Mouse (Mus musculus): ENCODE results near the gene H6pd. TPM values are rescaled to one million over a fixed set of nuclear protein-coding genes. Genes with fewer than 3 reads are reported as not detected.

H6pd gene
- polyA plus RNA-seq, 1 experiment from 2014 or later = 2.0 TPM

DNA sequence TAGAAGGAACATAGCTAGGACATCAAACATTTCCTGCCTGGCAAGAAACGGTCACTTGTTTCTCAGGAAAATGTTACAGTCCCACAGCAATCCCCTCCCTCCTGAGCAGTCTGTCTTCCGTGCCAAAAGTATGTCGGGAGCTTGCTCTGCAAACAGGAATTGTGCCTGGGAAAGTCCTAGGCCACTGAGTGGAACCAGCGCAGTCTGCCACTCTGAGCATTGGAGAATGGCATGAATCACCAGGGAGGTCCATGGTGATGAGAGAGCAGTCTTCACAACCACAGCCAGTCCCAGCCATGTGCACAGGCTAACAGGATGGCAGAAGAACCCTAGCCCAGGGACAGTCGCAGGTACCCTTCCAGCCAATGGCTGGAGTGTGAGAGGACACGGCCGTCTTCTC, 12.4 kb downstream of the H6pd start:
- Histone ChIP-seq H3K9me3 (ENCODE audit: control insufficient read depth, low read length) (no peaks in the 10 kb centered on the region), H3K36me3 (ENCODE audit: control insufficient read depth, insufficient read depth, low read length) (no peaks in the 10 kb centered on the region), H3K27me3 (ENCODE audit: control insufficient read depth, insufficient read depth, low read length) (no peaks in the 10 kb centered on the region), H3K27ac (ENCODE audit: low read depth, low read length) (no peak overlapping the region), H3K4me3 (ENCODE audit: low read depth, low read length) (no peak overlapping the region), H3K9ac (replicated peaks; ENCODE audit: low read depth, low read length) (no peak overlapping the region), H3K4me2 (ENCODE audit: low read depth, low read length) (no peak overlapping the region), H3K4me1 (ENCODE audit: control insufficient read depth, insufficient read depth, low read length) (no peaks in the 10 kb centered on the region)
- WGBS = 80% methylated on average over 7 of the region's 7 CpGs
- ATAC-seq (ENCODE audit: low read depth) = no peak

- H3K9me3 ChIP-seq (ENCODE audit: control insufficient read depth, low read length) = no peaks in the 10 kb centered on the region
- H3K9ac ChIP-seq (replicated peaks; ENCODE audit: low read depth, low read length) = no peak overlapping the region
- no peak overlapping the region for H3K27ac ChIP-seq (ENCODE audit: low read depth, low read length)
- H3K4me3 ChIP-seq (ENCODE audit: low read depth, low read length) = no peak overlapping the region
- peaks cover 5% of the 10 kb centered on the region for H3K4me1 ChIP-seq (ENCODE audit: control insufficient read depth, insufficient read depth, low read length)
- ATAC-seq (ENCODE audit: low read depth) = no peak
- no peak overlapping the region for H3K4me2 ChIP-seq (ENCODE audit: low read depth, low read length)
- H3K36me3 ChIP-seq (ENCODE audit: control insufficient read depth, insufficient read depth, low read length) = no peaks in the 10 kb centered on the region
- H3K27me3 ChIP-seq (ENCODE audit: control insufficient read depth, insufficient read depth, low read length) = no peaks in the 10 kb centered on the region
- 89% methylated on average over 7 of the region's 7 CpGs for WGBS
Measured at GRCm38 (mm10) chr4:149995911-149996310, 12.9 kb downstream of the H6pd start.

DNA sequence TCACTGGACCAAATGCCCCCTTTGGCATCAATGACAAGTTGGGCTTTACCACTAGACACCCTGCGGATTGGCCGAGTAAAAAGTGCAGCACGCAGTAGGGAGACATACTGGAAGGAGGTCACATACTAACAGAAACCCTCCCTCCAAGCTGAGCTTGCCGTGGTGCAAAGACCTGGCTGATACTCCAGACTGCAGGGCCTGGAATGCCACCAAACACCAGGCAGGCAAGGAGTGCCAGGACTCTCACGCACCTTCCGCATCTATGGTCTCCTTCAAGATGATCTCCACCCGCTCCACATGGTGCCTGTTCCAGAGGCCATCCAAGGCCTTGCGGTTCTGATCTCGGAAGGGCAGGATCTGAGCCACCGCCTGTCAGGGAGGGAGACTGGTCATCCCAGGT, 14.6 kb downstream of the H6pd start:
- H3K36me3 ChIP-seq (ENCODE audit: control insufficient read depth, insufficient read depth, low read length) = no peaks in the 10 kb centered on the region
- H3K9me3 ChIP-seq (ENCODE audit: control insufficient read depth, low read length) = no peaks in the 10 kb centered on the region
- H3K27ac ChIP-seq (ENCODE audit: low read depth, low read length) = no peak overlapping the region
- no peak overlapping the region for H3K9ac ChIP-seq (replicated peaks; ENCODE audit: low read depth, low read length)
- WGBS = 88% methylated on average over 10 of the region's 10 CpGs
- ATAC-seq (ENCODE audit: low read depth) = no peak
- no peaks in the 10 kb centered on the region for H3K27me3 ChIP-seq (ENCODE audit: control insufficient read depth, insufficient read depth, low read length)
- no peak overlapping the region for H3K4me3 ChIP-seq (ENCODE audit: low read depth, low read length)
- H3K4me2 ChIP-seq (ENCODE audit: low read depth, low read length) = no peak overlapping the region
- H3K4me1 ChIP-seq (ENCODE audit: control insufficient read depth, insufficient read depth, low read length) = peaks cover 16% of the 10 kb centered on the region

- Histone ChIP-seq H3K27ac (ENCODE audit: low read depth, low read length) (no peak overlapping the region), H3K4me2 (ENCODE audit: low read depth, low read length) (no peak overlapping the region), H3K36me3 (ENCODE audit: control insufficient read depth, insufficient read depth, low read length) (no peaks in the 10 kb centered on the region), H3K9ac (replicated peaks; ENCODE audit: low read depth, low read length) (no peak overlapping the region), H3K4me3 (ENCODE audit: low read depth, low read length) (no peak overlapping the region), H3K9me3 (ENCODE audit: control insufficient read depth, low read length) (no peaks in the 10 kb centered on the region), H3K4me1 (ENCODE audit: control insufficient read depth, insufficient read depth, low read length) (peaks cover 19% of the 10 kb centered on the region), H3K27me3 (ENCODE audit: control insufficient read depth, insufficient read depth, low read length) (no peaks in the 10 kb centered on the region)
- ATAC-seq (ENCODE audit: low read depth) = no peak
- 88% methylated on average over 8 of the region's 8 CpGs for WGBS
Measured at GRCm38 (mm10) chr4:149992670-149993032, 16.2 kb downstream of the H6pd start.

DNA sequence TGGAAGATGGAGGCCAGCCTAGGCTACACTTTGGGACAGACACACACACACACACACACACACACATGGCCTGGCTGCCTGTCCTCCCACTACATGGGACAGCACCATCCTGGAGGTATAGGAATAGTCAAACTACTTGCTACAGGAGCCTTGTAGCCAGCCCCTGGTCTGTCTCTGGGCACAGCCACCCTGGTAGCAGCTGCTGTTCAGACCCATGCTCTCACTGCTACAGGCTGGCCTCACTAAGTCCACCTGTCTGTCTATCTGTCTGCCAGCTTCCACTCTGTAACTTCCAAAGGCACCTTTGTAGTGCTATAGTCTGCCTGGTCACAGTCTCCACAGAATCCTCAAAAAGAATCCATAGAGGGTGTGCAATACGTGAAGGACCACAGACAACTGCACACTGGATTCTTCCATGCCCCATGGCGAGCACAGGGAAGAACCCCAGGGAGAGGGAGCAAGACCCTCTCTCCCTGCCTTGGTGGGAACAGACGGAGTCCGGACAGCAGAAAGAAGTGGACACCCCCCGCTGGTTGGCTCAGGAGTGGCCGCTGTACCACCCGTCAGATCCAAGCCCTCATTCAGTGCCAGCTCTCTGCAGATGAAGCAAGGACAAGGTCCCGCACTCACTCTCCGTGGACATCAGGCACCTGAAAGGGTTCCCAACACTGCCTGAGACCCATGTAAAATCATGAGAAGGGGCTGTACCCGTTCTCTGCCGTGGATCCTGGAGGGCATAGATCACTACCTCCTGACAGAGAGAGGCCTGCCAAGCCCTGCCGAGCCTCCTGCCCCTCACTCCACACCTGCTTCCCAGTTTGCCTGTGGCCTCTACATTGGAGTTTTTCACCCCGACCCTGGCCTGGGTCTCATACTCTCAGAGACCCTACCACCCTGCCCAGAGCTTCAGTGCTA, 16.8 kb downstream of the H6pd start:
- 82% methylated on average over 13 of the region's 13 CpGs for WGBS
- Histone ChIP-seq H3K36me3 (ENCODE audit: control insufficient read depth, insufficient read depth, low read length) (no peaks in the 10 kb centered on the region), H3K9ac (replicated peaks; ENCODE audit: low read depth, low read length) (no peak overlapping the region), H3K27ac (ENCODE audit: low read depth, low read length) (no peak overlapping the region), H3K4me3 (ENCODE audit: low read depth, low read length) (no peak overlapping the region), H3K4me2 (ENCODE audit: low read depth, low read length) (no peak overlapping the region), H3K4me1 (ENCODE audit: control insufficient read depth, insufficient read depth, low read length) (peaks cover 19% of the 10 kb centered on the region), H3K27me3 (ENCODE audit: control insufficient read depth, insufficient read depth, low read length) (no peaks in the 10 kb centered on the region), H3K9me3 (ENCODE audit: control insufficient read depth, low read length) (no peaks in the 10 kb centered on the region)
- no peak for ATAC-seq (ENCODE audit: low read depth)

GRCm38 (mm10) chr4:149990954-149991633, 17.7 kb downstream of the H6pd start:
- Histone ChIP-seq H3K9me3 (ENCODE audit: control insufficient read depth, low read length) (no peaks in the 10 kb centered on the region), H3K27ac (ENCODE audit: low read depth, low read length) (no peak overlapping the region), H3K36me3 (ENCODE audit: control insufficient read depth, insufficient read depth, low read length) (no peaks in the 10 kb centered on the region), H3K4me1 (ENCODE audit: control insufficient read depth, insufficient read depth, low read length) (peaks cover 19% of the 10 kb centered on the region), H3K4me2 (ENCODE audit: low read depth, low read length) (no peak overlapping the region), H3K9ac (replicated peaks; ENCODE audit: low read depth, low read length) (no peak overlapping the region), H3K27me3 (ENCODE audit: control insufficient read depth, insufficient read depth, low read length) (no peaks in the 10 kb centered on the region), H3K4me3 (ENCODE audit: low read depth, low read length) (no peak overlapping the region)
- ATAC-seq (ENCODE audit: low read depth) = no peak
- 28% methylated on average over 9 of the region's 9 CpGs for WGBS

- peaks cover 19% of the 10 kb centered on the region for H3K4me1 ChIP-seq (ENCODE audit: control insufficient read depth, insufficient read depth, low read length)
- H3K36me3 ChIP-seq (ENCODE audit: control insufficient read depth, insufficient read depth, low read length) = no peaks in the 10 kb centered on the region
- H3K4me2 ChIP-seq (ENCODE audit: low read depth, low read length) = no peak overlapping the region
- H3K4me3 ChIP-seq (ENCODE audit: low read depth, low read length) = no peak overlapping the region
- H3K27me3 ChIP-seq (ENCODE audit: control insufficient read depth, insufficient read depth, low read length) = no peaks in the 10 kb centered on the region
- WGBS = 12% methylated on average over 8 of the region's 8 CpGs
- 0 out of 2 replicates have a peak overlapping the region, but pooled peaks have one; percentile 28 for H3K27ac ChIP-seq (ENCODE audit: low read depth, low read length)
- H3K9ac ChIP-seq (replicated peaks; ENCODE audit: low read depth, low read length) = no peak overlapping the region
- H3K9me3 ChIP-seq (ENCODE audit: control insufficient read depth, low read length) = no peaks in the 10 kb centered on the region
- peak; percentile 44 for ATAC-seq (ENCODE audit: low read depth)
Measured at GRCm38 (mm10) chr4:149990212-149990953, 18.4 kb downstream of the H6pd start.

GRCm38 (mm10) chr4:149988931-149989556, 19.8 kb downstream of the H6pd start:
- no peaks in the 10 kb centered on the region for H3K9me3 ChIP-seq (ENCODE audit: control insufficient read depth, low read length)
- 6% methylated on average over 21 of the region's 21 CpGs for WGBS
- no peaks in the 10 kb centered on the region for H3K36me3 ChIP-seq (ENCODE audit: control insufficient read depth, insufficient read depth, low read length)
- peak overlapping the region; percentile 66 for H3K27ac ChIP-seq (ENCODE audit: low read depth, low read length)
- peak overlapping the region; percentile 46 for H3K4me2 ChIP-seq (ENCODE audit: low read depth, low read length)
- H3K4me3 ChIP-seq (ENCODE audit: low read depth, low read length) = peak overlapping the region; percentile 12; the same call in 1 of the 2 replicates
- ATAC-seq (ENCODE audit: low read depth) = peak; percentile 93
- H3K27me3 ChIP-seq (ENCODE audit: control insufficient read depth, insufficient read depth, low read length) = no peaks in the 10 kb centered on the region
- H3K9ac ChIP-seq (replicated peaks; ENCODE audit: low read depth, low read length) = no peak overlapping the region
- H3K4me1 ChIP-seq (ENCODE audit: control insufficient read depth, insufficient read depth, low read length) = peaks cover 19% of the 10 kb centered on the region

Data from neural tube, embryonic 14.5 days (tissue).